Mouse (Mus musculus) intestine, embryonic 15.5 days (tissue): ENCODE results near the gene Cfap54. TPM values are rescaled to one million over a fixed set of nuclear protein-coding genes. Genes with fewer than 3 reads are reported as not detected.

Experiments used
- ATAC-seq: fragments of 200-750 bp; cut with Nextera tagmentation; 2 replicates; pipeline ENCODE4 v1.8.0; 2017; ENCODE audit warnings: moderate TSS enrichment, moderate library complexity
- H3K27ac ChIP-seq: fragments of 300-500 bp; sonication (generic); 2 replicates; pipeline ENCODE4 v1.5.1; 2015; ENCODE audit warnings: mild to moderate bottlenecking, inconsistent platforms
- H3K27me3 ChIP-seq: fragments of 300-500 bp; sonication (generic); replicated peaks from 2 replicates; pipeline ENCODE4 v1.6.1; 2015; ENCODE audit warnings: inconsistent platforms
- H3K36me3 ChIP-seq: fragments of 300-500 bp; sonication (generic); 2 replicates; pipeline ENCODE4 v1.6.1; 2015; ENCODE audit warnings: inconsistent platforms
- H3K4me1 ChIP-seq: fragments of 300-500 bp; sonication (generic); replicated peaks from 2 replicates; pipeline ENCODE4 v1.6.1; 2015; ENCODE audit warnings: inconsistent platforms
- H3K4me2 ChIP-seq: fragments of 300-500 bp; sonication (generic); replicated peaks from 2 replicates; pipeline ENCODE4 v1.6.1; 2015; ENCODE audit warnings: mild to moderate bottlenecking, inconsistent platforms
- H3K4me3 ChIP-seq: fragments of 300-500 bp; sonication (generic); replicated peaks from 2 replicates; pipeline ENCODE4 v1.5.1; 2015; ENCODE audit warnings: inconsistent platforms
- H3K9ac ChIP-seq: fragments of 300-500 bp; sonication (generic); 2 replicates; pipeline ENCODE4 v1.6.1; 2015; ENCODE audit warnings: inconsistent platforms
- H3K9me3 ChIP-seq: fragments of 300-500 bp; sonication (generic); 2 replicates; pipeline ENCODE4 v1.6.1; 2016; ENCODE audit warnings: inconsistent platforms
- WGBS: fragments of 180-500 bp; shearing (Covaris S2); methylation state at CpG from one replicate; pipeline ENCODE4 v1.1.7; 2015; 5-methylcytosine and 5-hydroxymethylcytosine counted together
- polyA plus RNA-seq: library from polyadenylated mRNA; unstranded; fragments of >200 nt; fragmentation: Nextera tagmentation; extraction: Ambion mirVana; gene quantifications from 2 replicates; pipeline ENCODE4 v1.2.1, GENCODE M21; 2015

Cfap54 gene
- polyA plus RNA-seq, 1 experiment from 2014 or later: 0.16 TPM

- no peak overlapping the region for H3K9ac ChIP-seq
- H3K9me3 ChIP-seq: no peaks in the 10 kb centered on the region
- WGBS: 71% methylated on average over 4 of the region's 4 CpGs
- H3K27ac ChIP-seq: no peak overlapping the region
- ATAC-seq: no peak
- H3K4me1 ChIP-seq: no peaks in the 10 kb centered on the region
- no peak overlapping the region for H3K4me3 ChIP-seq
- H3K27me3 ChIP-seq: no peaks in the 10 kb centered on the region
- no peaks in the 10 kb centered on the region for H3K36me3 ChIP-seq
- H3K4me2 ChIP-seq: no peak overlapping the region
These were observed 40.0 kb downstream of the Cfap54 start for GRCm38 (mm10) chr10:93041392-93041791.

GRCm38 (mm10) chr10:93036532-93036931 is 44.9 kb downstream of the Cfap54 start:
- H3K4me2 ChIP-seq: no peak overlapping the region
- H3K36me3 ChIP-seq: no peaks in the 10 kb centered on the region
- no peaks in the 10 kb centered on the region for H3K9me3 ChIP-seq
- H3K4me1 ChIP-seq: no peaks in the 10 kb centered on the region
- no peak overlapping the region for H3K27ac ChIP-seq
- 89% methylated on average over 3 of the region's 3 CpGs for WGBS
- no peak for ATAC-seq
- H3K4me3 ChIP-seq: no peak overlapping the region
- no peaks in the 10 kb centered on the region for H3K27me3 ChIP-seq
- no peak overlapping the region for H3K9ac ChIP-seq

- 77% methylated on average over 10 of the region's 10 CpGs for WGBS
- Histone ChIP-seq H3K27ac (no peak overlapping the region), H3K4me3 (no peak overlapping the region), H3K36me3 (no peaks in the 10 kb centered on the region), H3K9ac (no peak overlapping the region), H3K27me3 (no peaks in the 10 kb centered on the region), H3K4me2 (no peak overlapping the region), H3K9me3 (no peaks in the 10 kb centered on the region), H3K4me1 (no peaks in the 10 kb centered on the region)
- no peak for ATAC-seq
These were observed 45.9 kb downstream of the Cfap54 start for GRCm38 (mm10) chr10:93035489-93035888.

- no peak for ATAC-seq
- no peak overlapping the region for H3K9ac ChIP-seq
- no peaks in the 10 kb centered on the region for H3K36me3 ChIP-seq
- no peak overlapping the region for H3K4me2 ChIP-seq
- no peak overlapping the region for H3K4me3 ChIP-seq
- WGBS: 85% methylated on average over 8 of the region's 8 CpGs
- H3K4me1 ChIP-seq: no peaks in the 10 kb centered on the region
- no peaks in the 10 kb centered on the region for H3K27me3 ChIP-seq
- H3K27ac ChIP-seq: no peak overlapping the region
- no peaks in the 10 kb centered on the region for H3K9me3 ChIP-seq
These were observed 58.1 kb downstream of the Cfap54 start for GRCm38 (mm10) chr10:93023295-93023694.

GRCm38 (mm10) chr10:93014059-93014795 is 67.2 kb downstream of the Cfap54 start:
- Histone ChIP-seq H3K4me2 (no peak overlapping the region), H3K9me3 (no peaks in the 10 kb centered on the region), H3K27ac (no peak overlapping the region), H3K27me3 (no peaks in the 10 kb centered on the region), H3K4me3 (no peak overlapping the region), H3K9ac (no peak overlapping the region), H3K4me1 (no peaks in the 10 kb centered on the region), H3K36me3 (no peaks in the 10 kb centered on the region)
- ATAC-seq: no peak
- 55% methylated on average over 8 of the region's 8 CpGs for WGBS

GRCm38 (mm10) chr10:93011085-93011484 is 70.3 kb downstream of the Cfap54 start:
- no peaks in the 10 kb centered on the region for H3K36me3 ChIP-seq
- 89% methylated on average over 14 of the region's 14 CpGs for WGBS
- no peaks in the 10 kb centered on the region for H3K4me1 ChIP-seq
- H3K9me3 ChIP-seq: no peaks in the 10 kb centered on the region
- ATAC-seq: no peak
- H3K27me3 ChIP-seq: no peaks in the 10 kb centered on the region
- H3K4me3 ChIP-seq: no peak overlapping the region
- H3K4me2 ChIP-seq: no peak overlapping the region
- H3K9ac ChIP-seq: no peak overlapping the region
- H3K27ac ChIP-seq: no peak overlapping the region

- Histone ChIP-seq H3K27ac (no peak overlapping the region), H3K4me3 (no peak overlapping the region), H3K9me3 (no peaks in the 10 kb centered on the region), H3K36me3 (no peaks in the 10 kb centered on the region), H3K4me1 (no peaks in the 10 kb centered on the region), H3K27me3 (no peaks in the 10 kb centered on the region), H3K9ac (no peak overlapping the region), H3K4me2 (no peak overlapping the region)
- ATAC-seq: no peak
- WGBS: 38% methylated on average over 3 of the region's 3 CpGs
These were observed 74.4 kb downstream of the Cfap54 start for GRCm38 (mm10) chr10:93006970-93007369.

- WGBS: 82% methylated on average over 9 of the region's 9 CpGs
- Histone ChIP-seq H3K9me3 (no peaks in the 10 kb centered on the region), H3K27ac (no peak overlapping the region), H3K9ac (no peak overlapping the region), H3K36me3 (no peaks in the 10 kb centered on the region), H3K4me1 (no peaks in the 10 kb centered on the region), H3K4me3 (no peak overlapping the region), H3K27me3 (no peaks in the 10 kb centered on the region), H3K4me2 (no peak overlapping the region)
- no peak for ATAC-seq
These were observed 75.0 kb downstream of the Cfap54 start for GRCm38 (mm10) chr10:93006405-93006804.

- ATAC-seq: no peak
- no peaks in the 10 kb centered on the region for H3K36me3 ChIP-seq
- H3K9ac ChIP-seq: no peak overlapping the region
- H3K9me3 ChIP-seq: no peaks in the 10 kb centered on the region
- no peaks in the 10 kb centered on the region for H3K4me1 ChIP-seq
- H3K4me3 ChIP-seq: no peak overlapping the region
- WGBS: 85% methylated on average over 9 of the region's 9 CpGs
- H3K4me2 ChIP-seq: no peak overlapping the region
- H3K27ac ChIP-seq: no peak overlapping the region
- H3K27me3 ChIP-seq: no peaks in the 10 kb centered on the region
These were observed 82.9 kb downstream of the Cfap54 start for GRCm38 (mm10) chr10:92998536-92998935.

- H3K27ac ChIP-seq: no peak overlapping the region
- no peak overlapping the region for H3K4me2 ChIP-seq
- WGBS: 84% methylated on average over 7 of the region's 7 CpGs
- H3K9me3 ChIP-seq: no peaks in the 10 kb centered on the region
- no peak for ATAC-seq
- no peak overlapping the region for H3K9ac ChIP-seq
- no peaks in the 10 kb centered on the region for H3K27me3 ChIP-seq
- no peaks in the 10 kb centered on the region for H3K4me1 ChIP-seq
- no peak overlapping the region for H3K4me3 ChIP-seq
- H3K36me3 ChIP-seq: no peaks in the 10 kb centered on the region
These were observed 86.2 kb downstream of the Cfap54 start for GRCm38 (mm10) chr10:92995186-92995585.

GRCm38 (mm10) chr10:92994340-92994739 is 87.1 kb downstream of the Cfap54 start:
- WGBS: 55% methylated on average over 3 of the region's 3 CpGs

GRCm38 (mm10) chr10:92992526-92992925 is 88.9 kb downstream of the Cfap54 start:
- H3K27me3 ChIP-seq: no peaks in the 10 kb centered on the region
- no peak overlapping the region for H3K4me3 ChIP-seq
- no peak overlapping the region for H3K4me2 ChIP-seq
- H3K4me1 ChIP-seq: no peaks in the 10 kb centered on the region
- H3K9me3 ChIP-seq: no peaks in the 10 kb centered on the region
- H3K9ac ChIP-seq: no peak overlapping the region
- no peak for ATAC-seq
- no peak overlapping the region for H3K27ac ChIP-seq
- H3K36me3 ChIP-seq: no peaks in the 10 kb centered on the region

More at GRCm38 (mm10) chr10:92994340-92994739, 87.1 kb downstream of the Cfap54 start:
- H3K27ac ChIP-seq: no peak overlapping the region
- H3K27me3 ChIP-seq: no peaks in the 10 kb centered on the region
- H3K4me2 ChIP-seq: no peak overlapping the region
- no peak overlapping the region for H3K4me3 ChIP-seq
- H3K4me1 ChIP-seq: no peaks in the 10 kb centered on the region
- H3K9me3 ChIP-seq: no peaks in the 10 kb centered on the region
- H3K36me3 ChIP-seq: no peaks in the 10 kb centered on the region
- no peak for ATAC-seq
- H3K9ac ChIP-seq: no peak overlapping the region

- 71% methylated on average over 2 of the region's 2 CpGs for WGBS
- no peaks in the 10 kb centered on the region for H3K9me3 ChIP-seq
- H3K27me3 ChIP-seq: no peaks in the 10 kb centered on the region
- no peaks in the 10 kb centered on the region for H3K4me1 ChIP-seq
- no peak overlapping the region for H3K4me3 ChIP-seq
- no peaks in the 10 kb centered on the region for H3K36me3 ChIP-seq
- no peak overlapping the region for H3K4me2 ChIP-seq
- no peak for ATAC-seq
- no peak overlapping the region for H3K9ac ChIP-seq
- H3K27ac ChIP-seq: no peak overlapping the region
These were observed 90.8 kb downstream of the Cfap54 start for GRCm38 (mm10) chr10:92990576-92990975.
